Mouse (Mus musculus): ENCODE results near the gene Nipbl.
"Not testable (repeated sequence)": the region's sequence is repeated elsewhere in the genome, so short reads cannot be mapped to it uniquely, and the experiment has no call there.

The Nipbl gene

DNA sequence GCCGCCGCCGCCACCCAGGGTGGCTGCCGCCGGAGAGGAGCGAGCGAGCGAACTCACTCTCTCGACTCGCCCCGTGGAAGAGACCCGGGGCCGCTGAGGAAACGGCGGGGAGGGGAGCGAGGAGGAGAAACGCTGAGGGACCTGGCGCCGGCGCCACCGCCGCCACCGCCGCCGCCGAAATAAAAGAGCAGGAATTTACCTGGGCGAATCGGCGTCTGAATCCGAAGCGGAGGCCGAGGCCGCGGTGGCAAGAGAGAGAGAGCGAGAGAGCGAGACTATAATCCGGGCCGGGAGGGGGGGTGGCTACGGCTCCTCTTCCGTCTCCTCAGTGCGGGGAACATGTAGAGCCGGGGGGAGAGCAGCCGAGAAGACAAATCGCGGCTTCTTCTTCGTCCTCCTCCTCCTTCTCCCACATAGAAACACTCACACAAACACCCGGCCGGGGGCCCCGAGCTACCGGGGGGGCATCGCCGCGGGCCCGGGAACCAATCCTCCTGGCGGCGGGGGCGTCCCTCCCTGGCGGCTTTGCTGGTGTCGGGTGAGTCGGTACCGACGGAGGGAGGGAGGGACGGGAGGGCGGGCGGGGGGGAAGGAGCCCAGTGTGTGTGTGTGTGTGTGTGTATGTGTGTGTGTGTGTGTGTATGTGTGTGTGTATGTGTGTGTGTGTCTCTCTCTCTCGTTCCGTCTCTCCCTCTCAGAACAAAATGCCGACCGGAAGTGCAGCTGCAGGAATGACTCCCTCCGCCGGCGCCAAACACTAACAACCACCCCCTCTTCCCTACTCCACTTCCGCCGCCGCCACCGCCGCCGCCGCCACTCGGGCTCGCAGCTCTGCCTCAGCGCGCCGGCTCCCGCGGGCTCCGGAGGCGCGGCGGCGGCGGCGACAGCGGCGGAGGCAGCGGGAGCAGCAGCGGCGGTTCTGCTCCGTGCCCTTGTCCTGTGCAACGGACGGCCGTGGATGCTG lies at the start of gene Nipbl:
TSS of gene Nipbl (minus strand) at position 538 of the 964 bp plus-strand sequence.
- DNase-seq (ENCODE audit: extremely low spot score, low spot score), result peak; percentile 92

DNA sequence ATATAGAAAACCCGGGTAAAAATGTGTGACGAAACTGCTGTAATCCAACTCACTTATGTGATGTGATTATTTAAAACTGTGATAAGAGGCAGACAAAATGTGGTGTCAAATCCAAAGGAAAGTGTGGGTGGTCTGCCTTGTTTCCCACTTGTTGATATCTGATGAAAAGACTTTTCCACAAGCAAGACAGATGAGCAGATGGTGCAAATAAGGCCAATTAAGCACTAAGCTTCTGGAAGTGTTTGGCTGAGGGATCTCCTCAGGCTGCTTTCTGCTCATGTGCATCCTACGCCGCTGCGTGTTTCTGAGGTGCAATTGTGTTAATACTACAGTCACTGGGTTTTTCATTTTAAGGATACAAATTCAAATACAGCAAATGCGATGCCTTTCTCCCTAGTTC lies 41.0 kb upstream of the Nipbl start:
- DNase-seq (ENCODE audit: extremely low spot score, low spot score), result no peak

DNA sequence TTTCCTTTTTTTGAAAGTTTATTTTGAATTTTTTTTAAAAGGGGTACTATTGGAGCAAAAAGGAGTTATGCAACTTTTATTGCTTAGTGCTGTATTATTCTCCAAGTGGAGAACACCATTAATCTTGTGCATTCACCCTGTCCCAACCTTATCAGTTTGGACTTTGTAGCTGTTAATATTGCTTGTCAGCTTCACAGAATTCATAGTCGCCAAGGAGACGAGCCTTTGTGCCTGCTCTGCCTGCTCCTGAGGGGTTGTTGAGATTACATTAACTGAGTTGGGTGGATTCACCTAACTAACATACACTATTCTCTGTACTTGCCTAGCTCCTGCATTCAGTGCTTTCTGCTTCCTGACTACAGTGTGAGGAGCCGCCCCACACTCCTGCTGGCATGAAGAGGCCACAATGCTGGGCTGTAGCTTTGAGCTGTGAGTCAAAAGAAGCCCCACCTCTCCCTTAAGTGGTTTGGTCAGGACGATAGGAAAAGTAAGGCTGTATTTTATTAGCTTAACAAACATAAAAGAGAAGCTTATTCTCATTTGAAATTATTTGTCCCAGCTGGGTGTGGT lies 24.8 kb upstream of the Nipbl start:
- no peak for DNase-seq (ENCODE audit: extremely low spot score, low spot score)

DNA sequence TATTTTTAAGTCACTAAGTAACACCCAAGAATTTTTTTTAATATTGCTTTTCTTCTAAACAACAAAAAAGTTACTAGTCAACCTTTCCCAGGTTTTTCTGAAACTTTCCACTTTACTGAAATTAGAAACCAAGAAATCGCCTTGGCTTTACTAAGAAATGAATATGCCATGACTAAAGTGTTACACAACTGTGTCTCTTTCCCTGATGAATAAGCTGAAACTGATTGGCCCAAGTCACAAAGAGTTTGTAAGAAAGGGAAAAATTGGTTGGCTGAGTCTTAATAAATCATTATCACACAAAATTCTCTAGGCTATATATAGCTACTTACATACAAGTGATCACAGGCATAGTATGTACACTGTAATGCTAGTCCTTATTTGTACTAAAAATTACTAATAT lies 19.3 kb upstream of the Nipbl start:
- DNase-seq (ENCODE audit: extremely low spot score, low spot score), result no peak

DNA sequence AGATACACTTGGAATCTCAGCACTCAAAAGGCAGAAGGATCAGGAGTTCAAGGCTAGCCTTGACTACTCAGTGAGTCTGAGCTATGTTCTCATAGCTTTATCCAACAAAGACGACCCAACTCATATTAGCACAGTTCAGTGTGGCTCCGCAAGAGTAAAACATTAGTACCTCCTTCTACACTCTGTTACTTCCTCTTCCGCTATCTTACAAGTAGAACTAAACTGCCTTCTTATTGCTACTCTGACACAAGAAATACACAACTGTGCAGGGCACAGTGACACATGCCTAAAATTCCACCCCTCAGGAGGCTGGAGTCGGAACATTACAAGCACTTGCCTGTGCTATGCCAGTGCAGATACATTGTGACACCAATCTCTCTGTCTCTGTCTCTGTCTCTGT lies 18.5 kb upstream of the Nipbl start:
- DNase-seq (ENCODE audit: extremely low spot score, low spot score), result no peak

DNA sequence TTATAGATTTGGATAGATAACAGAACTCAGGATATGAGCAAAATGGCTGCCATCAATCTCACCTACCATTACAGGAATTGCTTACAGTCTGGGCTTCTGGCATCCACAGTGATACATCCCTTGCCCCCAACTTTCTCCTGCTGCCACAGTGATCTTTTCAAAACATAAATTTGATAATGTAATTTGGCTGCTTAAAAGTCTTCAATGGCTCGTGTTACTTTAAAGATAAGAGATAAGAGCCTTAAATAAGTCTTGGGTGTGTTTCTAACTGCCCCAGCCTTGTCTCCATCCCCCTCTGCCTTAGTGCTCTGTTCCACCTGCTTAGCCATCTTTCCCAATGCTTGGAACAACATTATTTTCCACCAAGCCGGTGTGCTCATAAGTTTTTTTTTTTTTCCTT lies 16.6 kb upstream of the Nipbl start:
- DNase-seq (ENCODE audit: extremely low spot score, low spot score), result no peak

DNA sequence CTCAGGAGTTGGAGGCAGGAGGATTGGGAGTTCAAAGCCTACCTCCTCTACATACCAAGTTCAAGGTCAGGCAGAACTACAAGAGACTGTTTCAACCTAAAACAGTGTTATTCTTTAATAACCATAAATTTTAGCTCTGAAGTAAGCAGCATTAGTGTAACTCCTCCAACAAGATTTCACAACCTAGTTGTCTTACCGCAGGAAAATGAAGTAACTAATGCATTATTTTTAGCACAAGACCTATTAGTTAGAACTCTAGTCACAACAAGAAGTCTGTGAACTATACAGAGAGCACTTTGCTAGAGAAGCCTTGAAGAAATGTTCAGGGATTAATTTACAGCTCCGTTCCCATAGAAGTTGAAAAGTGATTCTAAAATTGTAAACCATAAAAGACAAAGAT lies 15.7 kb upstream of the Nipbl start:
- DNase-seq (ENCODE audit: extremely low spot score, low spot score), result no peak

DNA sequence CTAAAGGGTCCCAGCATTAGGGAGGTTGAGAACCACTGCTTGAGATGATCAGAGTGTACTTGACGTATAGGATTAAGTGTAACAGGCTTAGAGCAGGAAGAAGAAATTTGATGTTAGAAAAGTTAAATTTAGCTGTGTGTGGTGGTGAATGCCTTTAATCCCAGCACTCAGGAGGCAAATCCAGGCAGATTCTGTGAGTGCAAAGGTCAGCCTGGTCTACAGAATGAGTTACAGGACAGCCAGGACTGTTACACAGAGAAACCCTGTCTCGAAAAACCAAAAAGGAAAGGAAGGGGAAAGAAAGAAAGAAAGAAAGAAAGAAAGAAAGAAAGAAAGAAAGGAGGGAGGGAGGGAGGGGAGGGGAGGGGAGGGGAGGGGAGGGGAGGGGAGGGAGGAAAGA lies 12.0 kb upstream of the Nipbl start:
- not testable (repeated sequence) for DNase-seq (ENCODE audit: extremely low spot score, low spot score)

DNA sequence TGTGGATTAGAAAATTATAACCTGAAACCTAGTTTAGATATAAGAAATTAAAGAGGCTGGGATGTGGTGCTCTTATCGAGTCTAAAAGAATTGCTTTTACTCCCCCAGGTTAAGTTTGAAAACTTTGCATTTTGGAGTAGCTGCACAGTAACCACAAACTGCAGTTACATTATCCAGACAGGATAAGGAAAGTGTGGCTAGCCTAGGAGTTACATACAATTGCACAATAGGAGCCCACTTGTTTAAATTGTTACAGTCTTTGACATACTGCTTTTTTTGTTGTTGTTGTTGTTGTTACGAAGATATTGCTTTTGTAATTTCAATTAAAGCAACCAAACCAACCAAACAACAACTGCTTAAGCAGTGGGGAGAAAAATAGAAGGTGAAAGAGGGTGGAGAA lies 11.2 kb upstream of the Nipbl start:
- DNase-seq (ENCODE audit: extremely low spot score, low spot score), result no peak

DNA sequence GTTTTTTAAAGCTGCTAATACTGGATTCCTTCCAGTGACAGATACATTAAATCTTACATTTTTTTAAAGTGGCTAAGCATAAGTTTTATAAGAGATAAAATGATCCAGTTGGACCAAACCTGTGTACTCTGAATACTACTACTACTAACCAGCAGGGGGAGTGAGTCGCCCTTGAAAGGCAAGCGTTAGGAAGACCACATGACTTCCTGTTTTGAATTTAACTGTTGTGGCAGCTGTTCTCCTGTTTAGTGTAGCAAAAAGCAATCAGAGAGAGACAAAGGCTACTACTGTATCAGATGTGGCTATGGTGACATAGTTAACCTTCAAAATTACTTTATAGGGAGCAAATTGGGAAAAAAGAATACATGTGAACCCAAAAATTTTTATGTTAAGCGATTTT lies 6.8 kb upstream of the Nipbl start:
- no peak for DNase-seq (ENCODE audit: extremely low spot score, low spot score)

DNA sequence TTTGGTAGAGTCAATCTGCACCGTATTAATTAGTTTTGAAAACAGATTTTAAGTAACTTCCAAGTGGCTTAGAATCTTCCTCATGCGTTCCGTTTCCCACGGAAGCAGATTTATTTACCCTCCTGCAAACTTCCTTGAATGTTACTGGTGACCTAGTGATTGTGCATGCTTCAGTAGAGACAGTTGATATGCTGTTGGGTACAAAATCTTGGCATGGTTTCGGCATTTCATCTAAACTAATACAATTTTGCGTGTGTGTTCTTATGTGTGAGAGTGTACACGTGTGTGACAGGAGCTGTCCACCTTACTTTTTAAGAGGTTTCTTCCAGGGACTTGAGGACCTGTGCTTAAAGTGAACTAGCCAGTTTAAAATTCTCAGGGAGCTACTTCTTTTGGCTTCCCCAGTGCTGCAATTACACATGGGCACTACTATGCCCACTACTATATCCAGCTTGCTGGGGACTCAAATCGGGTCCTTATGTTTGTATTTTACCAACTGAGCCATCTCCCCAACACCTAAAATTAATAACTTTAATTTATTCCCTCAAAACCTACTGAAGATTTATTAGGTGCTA lies 3.0 kb upstream of the Nipbl start:
- DNase-seq (ENCODE audit: extremely low spot score, low spot score), result no peak

DNA sequence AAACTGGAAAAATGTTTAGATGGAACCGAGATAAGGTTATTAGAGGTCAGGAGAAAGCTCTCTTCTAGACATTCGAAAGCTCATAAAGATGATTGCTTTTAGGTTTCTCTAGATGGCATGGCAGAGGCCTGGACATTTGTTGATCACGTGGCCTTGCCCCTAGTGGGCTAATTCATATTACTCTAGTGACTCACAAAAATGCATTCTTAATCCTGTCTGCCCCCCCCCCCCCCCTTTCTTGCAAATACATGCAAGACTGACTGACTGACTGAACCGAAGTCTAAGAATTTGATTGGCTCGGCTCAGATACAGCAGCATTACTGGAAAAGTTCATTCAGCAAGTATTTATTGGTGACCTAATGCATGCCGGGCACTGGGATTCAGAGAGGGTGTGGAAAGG lies 2.2 kb upstream of the Nipbl start:
- DNase-seq (ENCODE audit: extremely low spot score, low spot score), result peak; percentile 62

DNA sequence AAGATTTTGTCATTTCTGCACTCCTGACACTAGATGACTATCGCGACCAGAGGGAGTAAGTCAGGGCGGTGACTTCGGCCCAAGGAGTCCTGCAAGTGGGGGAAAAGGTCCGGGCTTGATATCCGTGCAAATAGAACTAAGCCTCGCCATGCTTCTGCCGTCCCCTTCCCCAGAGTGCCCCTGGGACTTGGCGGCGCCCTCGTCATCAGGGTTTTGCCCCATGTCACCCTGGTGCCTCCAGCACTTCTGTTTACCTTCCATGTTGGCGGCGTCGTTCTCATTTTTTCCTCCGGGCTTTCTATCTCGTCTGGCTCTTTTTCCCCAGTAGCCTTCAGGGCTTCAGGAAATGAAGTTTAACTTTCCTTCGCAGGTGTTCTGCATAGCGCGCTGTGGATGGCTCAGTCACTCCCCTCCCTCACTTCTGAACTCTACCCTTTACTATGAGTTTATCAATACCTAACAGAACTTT lies 1.7 kb upstream of the Nipbl start:
- peak; percentile 52 for DNase-seq (ENCODE audit: extremely low spot score, low spot score)

DNA sequence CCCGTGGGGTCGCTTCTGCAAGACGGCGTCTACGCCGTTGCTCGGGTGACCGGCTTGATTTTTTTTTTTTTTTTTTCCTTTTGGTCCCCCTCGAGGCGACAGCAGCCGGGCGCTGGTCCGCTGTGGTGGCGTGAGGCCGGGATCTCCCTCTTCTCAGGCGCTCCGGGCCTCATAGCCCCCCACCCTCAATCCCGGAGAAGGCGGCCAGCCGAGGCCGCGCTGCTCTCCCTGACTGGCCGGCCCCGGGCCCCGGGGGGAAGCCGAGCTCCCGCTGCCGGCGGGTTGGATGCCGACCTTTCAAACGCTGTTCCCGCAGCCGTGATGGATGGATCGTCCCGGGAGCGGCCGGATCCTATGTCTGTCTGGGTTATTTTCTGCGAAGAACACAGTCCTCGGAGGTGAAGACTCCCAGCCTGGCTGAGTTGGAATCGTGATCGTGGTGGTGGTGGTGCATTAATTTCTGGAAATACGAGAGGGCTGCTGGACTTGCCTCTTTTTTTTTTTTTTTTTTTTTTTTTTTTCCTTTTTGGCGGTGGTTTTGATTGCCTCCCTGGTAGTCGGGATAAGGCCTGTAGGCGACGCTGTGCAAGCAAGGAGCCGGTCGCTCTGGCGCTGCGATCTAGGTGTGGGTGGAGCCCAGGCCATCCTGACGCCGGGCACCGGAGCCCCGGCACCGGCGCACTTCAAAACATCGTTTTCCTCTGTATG lies 781 bp upstream of the Nipbl start:
- peak; percentile 80 for DNase-seq (ENCODE audit: extremely low spot score, low spot score)

DNA sequence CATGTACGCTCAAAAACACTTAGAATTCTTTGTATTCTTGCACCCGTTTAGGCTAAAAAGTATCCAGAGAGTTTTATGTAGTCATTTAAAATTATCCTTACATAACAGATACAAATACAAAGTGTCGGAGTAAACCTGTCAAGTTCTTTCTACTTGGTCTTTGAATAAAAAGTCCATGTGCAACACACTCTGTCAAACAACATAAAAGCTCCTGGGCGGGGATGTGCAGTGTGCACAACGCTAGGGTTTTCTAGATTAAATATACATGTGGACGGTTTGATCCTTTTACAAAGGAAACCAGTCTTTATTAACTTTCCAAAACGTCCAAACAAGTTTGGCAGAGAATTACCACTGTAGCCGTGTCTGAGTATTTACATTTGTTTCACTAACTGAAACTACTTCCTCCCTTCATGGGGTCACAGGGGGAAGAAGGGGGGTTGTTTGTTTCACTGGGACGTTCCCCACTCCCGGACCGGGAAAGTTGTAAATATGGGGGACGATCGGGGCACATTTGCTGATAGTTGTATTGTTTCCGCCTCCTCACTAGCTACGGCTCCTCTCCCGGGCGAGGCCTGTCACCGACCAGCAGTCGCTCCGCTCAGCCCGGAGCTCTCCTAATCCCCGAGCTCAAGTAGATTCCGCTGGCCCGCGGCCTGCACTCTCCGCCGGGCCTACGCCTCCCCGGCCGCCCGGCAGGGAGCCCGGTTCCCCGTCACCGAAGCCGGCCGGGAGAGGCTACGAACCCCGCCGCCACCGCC lies 916 bp downstream of the Nipbl start:
- DNase-seq (ENCODE audit: extremely low spot score, low spot score), result no peak

DNA sequence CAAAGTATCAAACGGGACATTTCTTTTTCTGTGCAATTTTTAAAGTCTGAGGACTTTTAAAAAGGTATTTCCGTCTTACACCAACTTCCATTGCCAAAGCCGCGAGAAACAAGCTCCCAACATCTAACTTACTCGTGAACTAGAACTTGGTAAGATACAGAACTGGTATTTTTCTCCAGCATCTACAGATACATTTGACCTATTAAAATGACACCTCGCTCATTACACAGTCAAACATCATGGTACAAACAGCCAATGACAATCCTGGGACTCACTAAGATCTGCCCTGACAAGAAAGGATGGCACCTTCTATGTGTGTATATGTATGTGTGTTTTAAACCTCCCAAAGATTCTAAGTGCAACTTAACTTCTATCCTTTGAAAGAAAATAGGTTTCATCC lies 1.5 kb downstream of the Nipbl start:
- no peak for DNase-seq (ENCODE audit: extremely low spot score, low spot score)

DNA sequence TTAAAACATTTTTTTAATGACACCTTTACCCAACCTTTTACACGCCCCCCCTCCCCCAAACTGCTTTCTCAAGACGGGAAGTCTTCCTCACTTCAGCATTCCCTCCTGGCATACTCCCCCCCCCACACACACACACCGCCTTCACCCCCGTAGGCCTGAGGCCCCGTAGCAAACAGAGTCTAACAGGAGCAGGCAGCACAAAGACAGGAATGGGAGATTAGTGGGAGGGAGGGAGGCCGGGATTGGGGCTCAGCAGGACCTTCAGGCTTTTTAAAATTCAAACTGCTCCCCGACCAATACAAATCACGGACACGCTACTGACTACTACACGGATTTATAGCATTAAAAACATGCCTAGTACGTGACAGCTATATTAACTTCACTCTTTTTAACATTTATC lies 2.1 kb downstream of the Nipbl start:
- DNase-seq (ENCODE audit: extremely low spot score, low spot score), result peak; percentile 59

DNA sequence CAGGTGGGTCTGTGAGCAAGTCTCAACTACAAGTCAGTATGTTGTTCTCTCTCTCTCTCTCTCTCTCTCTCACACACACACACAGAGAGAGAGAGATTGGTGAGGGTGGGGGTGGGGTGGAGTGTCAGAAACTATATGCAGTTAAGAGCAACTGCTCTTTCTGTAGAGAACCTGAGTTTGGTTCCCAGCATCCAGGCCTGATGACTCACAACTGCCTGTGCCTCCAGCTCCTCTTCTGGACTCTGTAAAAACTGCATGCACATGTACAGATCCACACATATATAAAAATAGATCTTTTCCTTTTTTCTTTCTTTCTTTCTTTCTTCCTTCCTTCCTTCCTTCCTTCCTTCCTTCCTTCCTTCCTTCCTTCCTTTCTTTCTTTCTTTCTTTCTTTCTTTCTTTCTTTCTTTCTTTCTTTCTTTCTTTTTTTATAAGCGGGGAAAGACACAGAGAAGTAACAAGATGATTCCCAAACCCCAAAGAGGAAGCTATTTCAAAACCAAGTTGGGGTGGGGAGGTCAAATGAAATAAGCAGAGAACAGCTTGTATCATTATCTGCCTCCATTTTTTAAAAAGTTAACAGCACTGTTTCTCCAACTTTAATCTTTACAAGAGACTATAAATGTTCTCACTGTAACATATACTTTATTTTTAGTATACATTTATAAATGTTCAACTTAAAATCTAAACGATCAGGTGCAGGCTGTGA lies 10.9 kb downstream of the Nipbl start:
- DNase-seq (ENCODE audit: extremely low spot score, low spot score), result no peak

DNA sequence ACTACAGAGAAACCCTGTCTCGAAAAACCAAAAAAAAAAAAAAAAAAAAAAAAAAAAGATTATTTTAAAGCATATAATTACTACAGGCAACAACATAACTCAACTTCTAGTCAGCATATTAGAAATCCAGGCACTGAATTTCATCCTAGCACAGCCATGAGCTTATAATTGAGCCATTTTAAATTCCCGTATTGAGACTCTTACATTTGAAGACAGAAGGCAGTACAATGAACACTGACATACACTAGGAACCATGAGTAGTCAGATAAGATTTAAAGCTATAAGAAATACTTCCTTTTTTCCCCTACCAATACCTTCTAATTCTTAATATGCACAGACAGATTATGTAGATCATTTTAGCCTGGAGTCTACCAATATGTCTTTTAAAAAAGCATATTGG lies 11.7 kb downstream of the Nipbl start:
- no peak for DNase-seq (ENCODE audit: extremely low spot score, low spot score)

DNA sequence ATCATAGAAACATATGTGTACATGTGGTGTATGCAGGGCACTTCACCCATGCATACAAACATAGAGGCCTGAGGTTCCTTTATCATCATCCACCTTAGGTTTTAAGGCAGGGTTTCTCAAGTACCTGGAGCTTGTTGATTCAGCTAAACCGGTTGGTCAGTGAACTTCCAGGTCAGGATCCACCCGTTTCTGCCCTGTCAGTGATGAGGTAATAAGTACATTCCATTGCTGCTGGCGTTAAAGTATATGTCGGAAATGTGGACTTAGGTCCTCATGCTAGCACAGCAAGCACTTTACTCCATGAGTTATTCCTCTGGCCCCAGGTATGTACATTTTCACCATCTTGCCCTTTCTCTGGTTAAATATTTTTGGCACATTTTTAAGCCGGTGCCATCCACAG lies 14.8 kb downstream of the Nipbl start:
- DNase-seq (ENCODE audit: extremely low spot score, low spot score), result no peak

DNA sequence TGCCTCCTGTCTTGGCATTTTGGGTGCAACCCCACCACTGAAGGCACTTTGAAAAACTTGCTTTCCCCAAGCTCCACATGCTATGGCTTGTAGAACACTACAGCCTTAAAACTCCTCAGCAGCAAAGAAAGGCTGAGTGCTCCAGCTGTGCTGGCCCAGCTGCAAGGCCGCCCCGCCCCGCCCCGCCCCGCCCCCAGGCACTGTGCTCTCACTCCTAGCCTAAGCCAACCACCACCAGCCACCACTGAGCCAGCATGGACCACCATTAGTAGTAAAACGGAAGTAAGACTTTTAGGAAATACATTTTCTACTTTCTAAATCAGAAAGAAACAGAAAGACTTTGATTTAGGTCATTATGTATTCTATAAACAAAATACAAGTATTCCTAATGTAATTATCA lies 23.4 kb downstream of the Nipbl start:
- DNase-seq (ENCODE audit: extremely low spot score, low spot score), result no peak

Data from neural tube, embryonic 10.5 days (tissue).